ENCODE assay signal across 7 mouse cellular contexts in genomic region chr14:34152342-34152741, GRCm38 (mm10). TPM values are rescaled to one million over a fixed set of nuclear protein-coding genes. Genes with fewer than 3 reads are reported as not detected.
DNase-seq lines count a peak whose midpoint lies in the region; ATAC-seq lines count a peak whose summit lies in the region.

Gene Npy4r, minus strand, starts transcription at chr14:34152489.

- no peaks in the 10 kb centered on the region for H3K36me3 ChIP-seq in embryonic facial prominence, embryonic 10.5 days (replicated peaks)
- H3K36me3 ChIP-seq in heart, embryonic 15.5 days, result no peaks in the 10 kb centered on the region
- H3K36me3 ChIP-seq in stomach, embryonic 14.5 days (ENCODE audit: control insufficient read depth, insufficient read depth, low read length), result no peaks in the 10 kb centered on the region

- peak; percentile 76 for ATAC-seq in heart, embryonic 15.5 days (replicated peaks; ENCODE audit: insufficient number of reproducible peaks, insufficient read depth, low FRiP score, low read depth)
- peak; percentile 87 for ATAC-seq in stomach, embryonic 14.5 days (ENCODE audit: insufficient number of reproducible peaks, insufficient read depth, low FRiP score, low read depth)

- peak within 1 kb of the TSS; percentile 38; the same call in 1 of the 2 replicates for H3K4me3 ChIP-seq in embryonic facial prominence, embryonic 10.5 days
- peak within 1 kb of the TSS; percentile 21 for H3K4me3 ChIP-seq in heart, embryonic 15.5 days
- no peak within 1 kb of the TSS for H3K4me3 ChIP-seq in stomach, embryonic 14.5 days (ENCODE audit: low read depth, low read length)

- peaks cover 9% of the 10 kb centered on the region for H3K4me1 ChIP-seq in embryonic facial prominence, embryonic 10.5 days
- H3K4me1 ChIP-seq in heart, embryonic 15.5 days (replicated peaks), result peaks cover 6% of the 10 kb centered on the region
- H3K4me1 ChIP-seq in stomach, embryonic 14.5 days (ENCODE audit: control insufficient read depth, insufficient read depth, low read length), result peaks cover 5% of the 10 kb centered on the region; the same call in 1 of the 2 replicates

- H3K27me3 ChIP-seq in embryonic facial prominence, embryonic 10.5 days (replicated peaks; ENCODE audit: low read depth, poor library complexity, severe bottlenecking), result peaks cover 30% of the 10 kb centered on the region
- H3K27me3 ChIP-seq in heart, embryonic 15.5 days, result peaks cover 8% of the 10 kb centered on the region
- no peaks in the 10 kb centered on the region for H3K27me3 ChIP-seq in stomach, embryonic 14.5 days (ENCODE audit: control insufficient read depth, insufficient read depth, low read length)

- H3K9ac ChIP-seq in heart, embryonic 15.5 days, result no peak within 1 kb of the TSS
- H3K9ac ChIP-seq in stomach, embryonic 14.5 days (replicated peaks; ENCODE audit: low read depth, low read length), result no peak within 1 kb of the TSS

- peak; percentile 27 to 61 for DNase-seq in adrenal gland, adult 18-20 months (ENCODE audit: low spot score in 2 of 2)
- peak; percentile 54 for DNase-seq in embryonic facial prominence, embryonic 10.5 days (ENCODE audit: low spot score)
- DNase-seq in kidney, postnatal 14 days, result peak; percentile 78
- peak; percentile 60 for DNase-seq in lung, postnatal 14 days
- DNase-seq in spleen, postnatal 36 days (ENCODE audit: low spot score in 2 of 2), result no peak

- 18% methylated on average over 16 of the region's 16 CpGs for WGBS in embryonic facial prominence, embryonic 10.5 days
- WGBS in heart, embryonic 15.5 days, result 13% methylated on average over 16 of the region's 16 CpGs
- 13% methylated on average over 16 of the region's 16 CpGs for WGBS in stomach, embryonic 14.5 days

- H3K27ac ChIP-seq in embryonic facial prominence, embryonic 10.5 days (replicated peaks), result no peak within 1 kb of the TSS
- no peak within 1 kb of the TSS for H3K27ac ChIP-seq in heart, embryonic 15.5 days
- H3K27ac ChIP-seq in stomach, embryonic 14.5 days (ENCODE audit: low read length), result no peak within 1 kb of the TSS

- H3K4me2 ChIP-seq in heart, embryonic 15.5 days, result peak within 1 kb of the TSS; percentile 56
- peak within 1 kb of the TSS; percentile 21; the same call in 1 of the 2 replicates for H3K4me2 ChIP-seq in stomach, embryonic 14.5 days (replicated peaks; ENCODE audit: low read depth, low read length)

- no peaks in the 10 kb centered on the region for H3K9me3 ChIP-seq in embryonic facial prominence, embryonic 10.5 days
- H3K9me3 ChIP-seq in heart, embryonic 15.5 days (replicated peaks), result no peaks in the 10 kb centered on the region
- H3K9me3 ChIP-seq in stomach, embryonic 14.5 days (ENCODE audit: control insufficient read depth, low read depth, low read length), result no peaks in the 10 kb centered on the region

RNA-seq across cellular contexts. Expression of gene Npy4r, which starts in this region (rescaled TPM):
- total RNA-seq in adrenal gland, adult 18-20 months (2021), result under 1 TPM in 1 of 2 experiments, not detected in 1; 0.10 TPM
- not detected in 2 replicates for polyA plus RNA-seq in embryonic facial prominence, embryonic 10.5 days (2016; fragmentation: Nextera tagmentation; extraction: Ambion mirVana)
- 0.13 and 0.15 TPM in 2 replicates for polyA plus RNA-seq in heart, embryonic 15.5 days (2015; fragmentation: Nextera tagmentation; extraction: Ambion mirVana)
- 0.13 and 0.19 TPM in 2 replicates for polyA plus RNA-seq in stomach, embryonic 14.5 days (2014; fragmentation: Nextera tagmentation; extraction: Ambion mirVana)

Comparison
In these comparisons a context has a peak if more than half of its experiments do, and no peak if none do; other contexts are left out.
1. Peak in DNase-seq in adrenal gland, adult 18-20 months; RNA of the gene not detected or under 1 TPM.
2. Peak in DNase-seq and H3K4me3 ChIP-seq in embryonic facial prominence, embryonic 10.5 days; RNA of the gene not detected or under 1 TPM.
3. Peak in ATAC-seq, H3K4me3 ChIP-seq and H3K4me2 ChIP-seq in heart, embryonic 15.5 days; RNA of the gene not detected or under 1 TPM.
4. Peak in ATAC-seq and H3K4me2 ChIP-seq in stomach, embryonic 14.5 days; RNA of the gene not detected or under 1 TPM.
5. DNase-seq: peak in kidney, postnatal 14 days (single experiment) and lung, postnatal 14 days (single experiment); none in spleen, postnatal 36 days (0 of 2).